Mouse (Mus musculus) lung, postnatal 4 days (tissue): Measurements from ENCODE around the gene Olfr1181.
"Not testable (repeated sequence)": the region's sequence is repeated elsewhere in the genome, so short reads cannot be mapped to it uniquely, and the experiment has no call there.

Experiments
- DNase-seq, 2 experiments: peaks; one replicate each; pipeline ENCODE4 v3.0.0; 2021

The Olfr1181 gene

GRCm38 (mm10) chr2:88426071-88426470 is at the start of gene Olfr1181:
TSS of gene Olfr1181 (minus strand) at chr2:88426171.
- DNase-seq: no peak

GRCm38 (mm10) chr2:88454567-88454966 is 28.6 kb upstream of the Olfr1181 start, which contains the start of gene Olfr1183:
TSS of gene Olfr1183 (plus strand) at chr2:88454867.
- not testable (repeated sequence) for DNase-seq

GRCm38 (mm10) chr2:88449031-88449430 is 23.1 kb upstream of the Olfr1181 start, which contains the start of gene Gm13757:
TSS of gene Gm13757 (minus strand) at chr2:88449131.
- no peak for DNase-seq

- DNase-seq: no peak
These were observed 6.9 kb downstream of the Olfr1181 start, which contains the start of gene Olfr1180 for GRCm38 (mm10) chr2:88419051-88419450. TSS of gene Olfr1180 (minus strand) at chr2:88419151.

- no peak for DNase-seq
These were observed 19.6 kb downstream of the Olfr1181 start, which contains the start of gene Olfr1179 for GRCm38 (mm10) chr2:88406353-88406752. TSS of gene Olfr1179 (minus strand) at chr2:88406453.

GRCm38 (mm10) chr2:88386762-88387161 is 39.2 kb downstream of the Olfr1181 start, which contains the start of gene Olfr1178:
TSS of gene Olfr1178 (plus strand) at chr2:88387062.
- DNase-seq: no peak
